13 mouse cellular contexts compared by ENCODE assay signal in the genomic region with DNA sequence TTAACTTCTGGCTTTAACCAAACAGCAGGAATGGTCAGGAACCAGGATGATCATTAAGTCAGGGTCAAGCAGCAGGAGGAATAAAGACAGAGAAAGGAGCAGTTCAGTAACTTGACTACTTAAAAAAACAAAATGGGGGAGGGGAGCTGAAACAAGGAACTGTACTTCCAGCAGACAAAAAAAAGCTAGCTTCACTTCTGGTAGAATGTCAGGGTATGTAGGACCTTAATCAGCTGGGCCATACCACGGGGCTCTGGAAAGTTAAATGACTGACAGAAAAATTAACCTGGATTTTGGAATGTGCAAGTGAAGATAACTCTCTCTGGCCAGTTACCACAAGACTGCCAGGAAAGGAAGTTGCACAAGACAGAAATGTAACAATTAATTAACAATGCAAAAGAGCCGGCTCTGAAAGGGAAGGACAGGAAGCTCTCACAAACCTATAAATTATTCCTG. TPM values are rescaled to one million over a fixed set of nuclear protein-coding genes. Genes with fewer than 3 reads are reported as not detected.
DNase-seq lines count a peak whose midpoint lies in the region; ATAC-seq lines count a peak whose summit lies in the region.
"Had no signal": no experiment of that assay in that cellular context is flagged by ENCODE, and none has a peak within 500 bp of the region (broad histone marks: within the 10 kb centered on the region; RNA-seq: fewer than 3 reads in every experiment).

No protein-coding gene starts in this region.

- no peak overlapping the region for H3K9ac ChIP-seq in kidney, embryonic 14.5 days (ENCODE audit: low read depth, low read length)
- H3K9ac ChIP-seq: embryonic facial prominence, embryonic 15.5 days; limb, embryonic 13.5 days had no signal

- WGBS in kidney, embryonic 14.5 days: 5% methylated on average over 2 of the region's 2 CpGs
- WGBS in midbrain, embryonic 10.5 days: 71% methylated on average over 2 of the region's 2 CpGs

- no peaks in the 10 kb centered on the region for H3K9me3 ChIP-seq in kidney, embryonic 14.5 days (ENCODE audit: control insufficient read depth, low read length)
- no peaks in the 10 kb centered on the region for H3K9me3 ChIP-seq in midbrain, embryonic 10.5 days (replicated peaks)
- H3K9me3 ChIP-seq: embryonic facial prominence, embryonic 15.5 days; limb, embryonic 13.5 days had no signal

- no peaks in the 10 kb centered on the region for H3K27me3 ChIP-seq in kidney, embryonic 14.5 days (ENCODE audit: control insufficient read depth, insufficient read depth, low read length)
- H3K27me3 ChIP-seq in midbrain, embryonic 10.5 days (ENCODE audit: low read depth, poor library complexity, severe bottlenecking): peaks cover 38% of the 10 kb centered on the region
- H3K27me3 ChIP-seq: embryonic facial prominence, embryonic 15.5 days; limb, embryonic 13.5 days had no signal

- peak overlapping the region; percentile 6; the same call in 1 of the 2 replicates for H3K27ac ChIP-seq in kidney, embryonic 14.5 days (ENCODE audit: low read depth, low read length)
- H3K27ac ChIP-seq in midbrain, embryonic 10.5 days (replicated peaks): no peak overlapping the region
- H3K27ac ChIP-seq: embryonic facial prominence, embryonic 15.5 days; limb, embryonic 13.5 days had no signal

- ATAC-seq in kidney, embryonic 14.5 days (ENCODE audit: low FRiP score, low TSS enrichment): peak; percentile 81
- ATAC-seq in megakaryocyte progenitor cell, adult 5-6 weeks (replicated peaks; ENCODE audit: poor library complexity): peak; percentile 64
- ATAC-seq: hindbrain, embryonic 16.5 days had no signal

- H3K4me1 ChIP-seq in kidney, embryonic 14.5 days (ENCODE audit: control insufficient read depth, insufficient read depth, low read length): peaks cover 24% of the 10 kb centered on the region
- H3K4me1 ChIP-seq in midbrain, embryonic 10.5 days: peaks cover 14% of the 10 kb centered on the region

- no peaks in the 10 kb centered on the region for H3K36me3 ChIP-seq in kidney, embryonic 14.5 days (ENCODE audit: control insufficient read depth, insufficient read depth, low read length)
- H3K36me3 ChIP-seq in midbrain, embryonic 10.5 days: no peaks in the 10 kb centered on the region
- H3K36me3 ChIP-seq: embryonic facial prominence, embryonic 15.5 days; limb, embryonic 13.5 days had no signal

- no peak for DNase-seq in kidney, postnatal 4 days
- DNase-seq in ES-CJ7 (ENCODE audit: low read depth, low spot score): peak; percentile 29
- peak; percentile 55 for DNase-seq in embryo, embryonic 11 days
- no peak for DNase-seq in right cerebral cortex, postnatal 4 days
- DNase-seq in midbrain, embryonic 10.5 days (ENCODE audit: low spot score): no peak
- DNase-seq in cerebellum, postnatal 4 days (ENCODE audit: low spot score in 2 of 2): no peak
- DNase-seq: adrenal gland, adult 2 months; lung, postnatal 10 days had no signal

- no peak overlapping the region for H3K4me3 ChIP-seq in kidney, embryonic 14.5 days (ENCODE audit: low read length)
- no peak overlapping the region for H3K4me3 ChIP-seq in midbrain, embryonic 10.5 days
- H3K4me3 ChIP-seq: embryonic facial prominence, embryonic 15.5 days; limb, embryonic 13.5 days had no signal

- no peak overlapping the region for H3K4me2 ChIP-seq in kidney, embryonic 14.5 days (replicated peaks; ENCODE audit: low read depth, low read length)
- H3K4me2 ChIP-seq: embryonic facial prominence, embryonic 15.5 days; limb, embryonic 13.5 days had no signal

RNA-seq across cellular contexts. Expression of a gene that starts 28.2 kb away (rescaled TPM):
- polyA plus RNA-seq in kidney, embryonic 14.5 days (2014; fragmentation: Nextera tagmentation; extraction: Ambion mirVana): 20.2 and 23.0 TPM in 2 replicates
- 18.0 and 21.3 TPM in 2 replicates for total RNA-seq in megakaryocyte progenitor cell, adult 5-6 weeks (2015)
- 16.9 and 23.3 TPM in 2 replicates for total RNA-seq in megakaryocyte progenitor cell, adult 5-6 weeks (2017)
- polyA plus RNA-seq in midbrain, embryonic 10.5 days (2016; fragmentation: Nextera tagmentation; extraction: Ambion mirVana): 7.2 and 8.5 TPM in 2 replicates

Comparison
In these comparisons a context has a peak if more than half of its experiments do, and no peak if none do; other contexts are left out.
1. DNase-seq: peak in ES-CJ7 (single experiment) and embryo, embryonic 11 days (single experiment); none in kidney, postnatal 4 days (0 of 2), right cerebral cortex, postnatal 4 days (single experiment), midbrain, embryonic 10.5 days (single experiment) and cerebellum, postnatal 4 days (0 of 2).